Mouse (Mus musculus) liver, adult 2 months (tissue): ENCODE data around the gene Zscan10. TPM values are rescaled to one million over a fixed set of nuclear protein-coding genes. Genes with fewer than 3 reads are reported as not detected.
"Not testable (repeated sequence)": the region's sequence is repeated elsewhere in the genome, so short reads cannot be mapped to it uniquely, and the experiment has no call there.

ENCODE experiments used
- DNase-seq: peaks from one replicate; pipeline ENCODE4 v3.0.0-alpha.2; 2011; ENCODE audit warnings: low read depth, low spot score; ENCODE audit errors: extremely low read depth
- H3K27ac ChIP-seq: fragments of 200-500 bp; replicated peaks from 2 replicates; pipeline ENCODE4 v1.5.1; 2012; ENCODE audit warnings: low read depth, mild to moderate bottlenecking, control low read depth, inconsistent platforms, low read length; ENCODE audit not compliant: insufficient read depth
- H3K27me3 ChIP-seq: fragments of 200-500 bp; 2 replicates; pipeline ENCODE4 v1.6.1; 2012; ENCODE audit warnings: mild to moderate bottlenecking, moderate library complexity, low read length, inconsistent platforms; ENCODE audit not compliant: control insufficient read depth, insufficient read depth
- H3K36me3 ChIP-seq: fragments of 200-500 bp; 2 replicates; pipeline ENCODE4 v1.6.1; 2012; ENCODE audit warnings: low read length, inconsistent platforms; ENCODE audit not compliant: control insufficient read depth, insufficient read depth
- H3K4me1 ChIP-seq: fragments of 200-500 bp; 2 replicates; pipeline ENCODE4 v1.6.1; 2011; ENCODE audit warnings: low read length; ENCODE audit not compliant: control insufficient read depth, insufficient read depth
- H3K4me3 ChIP-seq: fragments of 200-500 bp; 2 replicates; pipeline ENCODE4 v1.5.1; 2011; ENCODE audit warnings: low read depth, mild to moderate bottlenecking, control low read depth, low read length, moderate library complexity; ENCODE audit not compliant: insufficient read depth
- H3K79me2 ChIP-seq: fragments of 200-500 bp; 2 replicates; pipeline ENCODE4 v1.6.1; 2012; ENCODE audit warnings: inconsistent platforms, mild to moderate bottlenecking, low read length, moderate library complexity; ENCODE audit not compliant: control insufficient read depth, insufficient read depth
- H3K9ac ChIP-seq: fragments of 200-500 bp; 2 replicates; pipeline ENCODE4 v1.6.1; 2012; ENCODE audit warnings: low read depth, mild to moderate bottlenecking, control low read depth, inconsistent platforms, low read length
- CTCF ChIP-seq: fragments of 200-500 bp; IDR thresholded peaks from 2 replicates; pipeline ENCODE4 v1.5.1; 2011; ENCODE audit warnings: low read depth, low read length, control low read depth
- POLR2A ChIP-seq: fragments of 200-500 bp; IDR thresholded peaks from 2 replicates; pipeline ENCODE4 v1.6.1; 2011; ENCODE audit warnings: low read length, control low read depth; ENCODE audit not compliant: insufficient read depth; ENCODE audit errors: extremely low read depth
- WGBS: fragments of 180-500 bp; shearing (Covaris S2); methylation state at CpG from one replicate; pipeline ENCODE4 v1.1.7; 2018; 5-methylcytosine and 5-hydroxymethylcytosine counted together
- polyA plus RNA-seq: library from polyadenylated mRNA; depleted of rRNA; stranded (reverse); fragments of >200 nt; gene quantifications from 2 replicates; pipeline ENCODE4 v1.2.3, GENCODE M21; 2012
- total RNA-seq: library from RNA; depleted of rRNA; stranded (reverse); fragments of >200 nt; gene quantifications from 2 replicates; pipeline ENCODE4 v1.2.3, GENCODE M21; 2014

Gene Zscan10
- total and polyA plus RNA-seq, 2 experiments = not detected

DNA sequence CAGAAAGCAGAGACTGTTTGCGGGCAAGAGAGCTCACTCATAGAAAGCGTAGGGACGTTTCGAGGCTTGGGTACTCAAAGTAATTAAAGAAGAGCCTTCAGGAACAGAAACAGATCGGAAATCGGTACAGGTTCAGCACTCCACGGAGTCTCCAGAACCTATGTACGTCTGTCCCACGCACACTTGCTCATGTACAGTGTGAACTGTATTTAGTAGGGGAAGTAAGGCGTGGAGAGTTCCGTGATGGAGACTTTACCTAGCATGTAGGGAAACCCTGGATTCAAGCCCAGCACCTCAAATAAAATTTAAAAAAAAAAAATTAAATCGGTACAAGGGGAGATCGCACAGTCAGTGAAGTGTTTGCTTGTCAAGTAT lies 7.7 kb upstream of the Zscan10 start:
- 11% methylated on average over 13 of the region's 13 CpGs for WGBS
- Histone ChIP-seq H3K79me2 (no peaks in the 10 kb centered on the region), H3K4me1 (peaks cover 4% of the 10 kb centered on the region), H3K4me3 (peak overlapping the region; percentile 22), H3K9ac (peak overlapping the region; percentile 41; the same call in 1 of the 2 replicates), H3K27me3 (no peaks in the 10 kb centered on the region), H3K27ac (no peak overlapping the region), H3K36me3 (no peaks in the 10 kb centered on the region)
- TF ChIP-seq CTCF (no peak), POLR2A (no peak)
- no peak for DNase-seq

DNA sequence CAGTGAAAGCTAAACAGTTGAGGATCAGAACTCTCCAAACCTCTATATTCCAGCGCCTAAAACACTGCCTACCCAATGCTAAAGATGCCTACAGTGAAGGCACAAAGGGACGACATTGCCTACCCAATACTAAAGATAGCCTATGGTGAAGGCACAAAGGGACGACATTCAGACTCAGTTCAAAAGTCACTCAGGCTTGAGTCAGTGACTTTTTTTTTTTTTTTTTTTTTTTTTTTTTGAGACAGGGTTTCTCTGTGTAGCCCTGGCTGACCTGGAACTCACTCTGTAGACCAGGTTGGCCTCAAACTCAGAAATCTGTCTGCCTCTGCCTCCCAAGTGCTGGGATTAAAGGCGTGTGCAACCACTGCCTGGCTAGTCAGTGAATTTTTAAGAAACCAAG lies 5.5 kb upstream of the Zscan10 start:
- DNase-seq = not testable (repeated sequence)
- WGBS = 83% methylated on average over 4 of the region's 4 CpGs

GRCm38 (mm10) chr17:23598582-23599552 lies 1.8 kb upstream of the Zscan10 start, which contains the start of gene Zfp13:
TSS of gene Zfp13 (minus strand) at chr17:23599487.
- peak within 1 kb of the TSS; percentile 66 for H3K9ac ChIP-seq
- peak within 1 kb of the TSS; percentile 56 for H3K4me3 ChIP-seq
- H3K27me3 ChIP-seq = no peaks in the 10 kb centered on the region
- 4% methylated on average over 31 of the region's 31 CpGs for WGBS
- peak within 1 kb of the TSS; percentile 42 for H3K27ac ChIP-seq
- no peaks in the 10 kb centered on the region for H3K79me2 ChIP-seq
- peak; percentile 94 for DNase-seq
- H3K36me3 ChIP-seq = no peaks in the 10 kb centered on the region
- TF ChIP-seq CTCF (no peak), POLR2A (peak; percentile 64)
- H3K4me1 ChIP-seq = peaks cover 3% of the 10 kb centered on the region

More for the DNA sequence above, 5.5 kb upstream of the Zscan10 start:
- H3K4me1 ChIP-seq, H3K36me3 ChIP-seq, H3K79me2 ChIP-seq, H3K27ac ChIP-seq, H3K9ac ChIP-seq, H3K4me3 ChIP-seq, H3K27me3 ChIP-seq: not testable (repeated sequence)

DNA sequence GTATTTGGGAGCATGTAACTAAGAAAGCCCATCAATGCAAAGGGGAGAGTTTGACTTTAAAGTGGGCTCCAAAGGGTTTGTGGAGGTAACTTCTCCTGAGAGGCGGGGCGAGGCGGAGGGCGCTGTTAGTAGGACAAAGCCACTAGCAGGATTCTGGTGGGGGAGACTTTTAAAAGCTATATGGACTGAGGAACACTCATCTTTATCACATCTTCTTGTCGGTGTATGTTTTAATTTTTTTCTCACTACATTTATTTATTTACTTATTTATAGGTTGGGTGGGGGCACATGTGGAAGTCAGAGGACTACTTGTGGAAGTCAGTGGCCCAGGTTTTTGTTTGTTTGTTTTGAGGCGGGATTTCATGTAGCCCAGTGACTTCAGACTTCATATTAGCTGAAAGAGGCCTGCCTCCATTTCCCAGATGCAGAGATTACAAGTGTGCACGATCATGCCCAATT lies 1.0 kb upstream of the Zscan10 start:
- H3K9ac ChIP-seq = peak overlapping the region; percentile 66
- no peaks in the 10 kb centered on the region for H3K27me3 ChIP-seq
- H3K27ac ChIP-seq = peak overlapping the region; percentile 42
- H3K79me2 ChIP-seq = no peaks in the 10 kb centered on the region
- H3K4me3 ChIP-seq = peak overlapping the region; percentile 56
- TF ChIP-seq POLR2A (no peak), CTCF (no peak)
- no peaks in the 10 kb centered on the region for H3K36me3 ChIP-seq
- no peak for DNase-seq
- peaks cover 3% of the 10 kb centered on the region for H3K4me1 ChIP-seq
- 31% methylated on average over 7 of the region's 7 CpGs for WGBS

DNA sequence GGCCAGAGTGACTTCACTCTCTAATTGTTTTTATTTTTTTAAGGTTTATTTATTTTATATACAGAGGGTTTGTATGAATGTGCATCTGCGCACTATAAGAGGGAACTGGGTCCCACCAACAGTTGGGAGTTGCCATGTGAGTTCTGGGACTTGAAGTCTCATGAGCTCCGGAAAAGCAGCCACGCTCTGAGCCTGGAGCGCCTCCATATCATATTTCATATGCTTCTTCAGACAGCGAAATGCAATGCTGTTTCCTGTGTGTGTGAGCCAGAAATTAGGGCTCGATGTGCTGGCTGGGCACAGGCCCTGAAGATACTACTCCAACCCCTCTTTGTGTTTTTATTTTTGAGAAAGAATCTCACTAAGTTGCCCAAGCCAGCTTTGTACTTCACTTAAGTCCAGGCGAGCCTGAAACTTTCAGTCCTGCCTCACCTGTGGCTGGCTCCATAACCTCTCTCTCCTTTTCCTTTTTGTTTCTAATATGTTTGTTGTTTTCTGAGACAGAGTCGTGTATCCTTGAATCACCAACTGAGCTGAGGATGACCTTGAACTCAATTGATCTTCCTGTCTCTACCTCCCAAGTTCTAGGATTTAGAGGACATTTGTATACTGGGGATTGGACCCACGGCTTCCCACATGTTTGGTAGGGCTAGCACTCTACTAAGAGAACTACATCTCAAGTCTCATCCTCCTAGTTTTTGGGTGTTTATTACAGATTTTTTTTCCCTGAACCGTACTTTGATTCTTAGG lies 1.4 kb downstream of the Zscan10 start:
- Histone ChIP-seq H3K27ac (no peak overlapping the region), H3K4me3 (no peak overlapping the region), H3K27me3 (no peaks in the 10 kb centered on the region), H3K4me1 (peaks cover 3% of the 10 kb centered on the region), H3K36me3 (no peaks in the 10 kb centered on the region), H3K9ac (no peak overlapping the region), H3K79me2 (no peaks in the 10 kb centered on the region)
- DNase-seq = no peak
- 71% methylated on average over 10 of the region's 10 CpGs for WGBS
- no peak for TF ChIP-seq POLR2A
- no peak for TF ChIP-seq CTCF
